Mouse (Mus musculus) olfactory bulb, adult 2 months (tissue): Measurements from ENCODE around the gene Spint4.

ENCODE experiments used
- CTCF ChIP-seq: fragments of 200-500 bp; IDR thresholded peaks from 2 replicates; pipeline ENCODE4 v1.5.1; 2012; ENCODE audit warnings: low read depth, mild to moderate bottlenecking, low read length, moderate library complexity; ENCODE audit not compliant: insufficient read depth
- POLR2A ChIP-seq: fragments of 200-500 bp; IDR thresholded peaks from 2 replicates; pipeline ENCODE4 v1.6.1; 2012; ENCODE audit warnings: mild to moderate bottlenecking, low read depth, low read length, moderate library complexity; ENCODE audit not compliant: insufficient read depth

- TF ChIP-seq POLR2A (no peak), CTCF (no peak)
These were observed 5.9 kb downstream of the Spint4 start for GRCm38 (mm10) chr2:164704235-164704634.
